Mouse (Mus musculus) lung, postnatal 14 days (tissue): ENCODE measurements around the gene Socs1.
A peak's percentile ranks its signal among the peaks of the same experiment; 100 is the strongest.

Experiments
- DNase-seq: peaks from one replicate; pipeline ENCODE4 v3.0.0; 2021

The Socs1 gene

DNA sequence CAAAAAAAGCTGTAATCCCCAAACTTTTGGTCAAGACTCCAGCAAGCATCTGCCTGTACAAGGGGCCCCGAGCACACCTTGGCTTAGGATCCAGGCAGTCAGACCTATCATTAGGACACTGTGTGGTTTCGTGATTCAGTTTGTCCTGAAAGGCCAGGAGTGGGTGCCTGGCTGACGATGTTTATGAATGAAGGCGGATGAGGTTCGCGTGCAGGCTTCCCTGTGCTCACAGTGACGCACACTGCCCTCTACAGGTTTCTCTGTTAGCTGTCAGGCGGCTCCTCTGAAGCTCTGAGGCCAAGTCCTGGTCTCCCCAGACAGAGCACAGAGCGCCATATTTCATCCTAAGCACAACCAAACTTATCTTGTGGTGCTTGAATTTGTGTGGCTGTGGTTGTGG lies 952 bp upstream of the Socs1 start:
- peak; percentile 86 for DNase-seq

DNA sequence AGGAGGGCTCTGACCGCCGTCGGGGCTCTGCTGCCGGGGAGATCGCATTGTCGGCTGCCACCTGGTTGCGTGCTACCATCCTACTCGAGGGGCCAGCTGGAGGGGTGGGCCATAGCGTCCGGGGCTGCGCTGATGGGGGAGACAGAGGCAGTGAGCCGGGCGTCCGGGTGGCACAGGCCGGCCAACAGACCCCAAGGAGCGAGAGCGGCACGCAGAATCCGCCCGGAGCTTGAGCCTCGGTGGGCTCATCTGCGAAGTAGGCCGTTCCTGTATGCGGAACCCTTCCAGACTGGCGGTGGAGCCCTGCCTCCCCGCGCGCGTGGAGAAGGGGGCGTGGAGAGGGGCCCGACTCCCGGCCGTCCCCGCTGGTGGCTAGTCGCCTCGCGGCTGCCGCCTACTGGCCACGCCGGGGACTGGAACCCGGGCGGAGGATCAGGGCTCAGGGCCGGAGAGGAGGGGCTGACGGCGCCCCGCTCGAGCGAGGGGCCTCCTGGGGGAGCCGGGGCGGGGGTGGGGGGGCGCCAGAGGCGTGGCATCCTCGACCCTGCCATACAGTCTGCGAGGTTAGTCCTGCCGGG lies 454 bp downstream of the Socs1 start:
- peak; percentile 94 for DNase-seq

- DNase-seq: peak; percentile 46
Observed at GRCm38 (mm10) chr16:10783883-10784792, 1.2 kb downstream of the Socs1 start.

GRCm38 (mm10) chr16:10783451-10783850 lies 1.9 kb downstream of the Socs1 start:
- no peak for DNase-seq

DNA sequence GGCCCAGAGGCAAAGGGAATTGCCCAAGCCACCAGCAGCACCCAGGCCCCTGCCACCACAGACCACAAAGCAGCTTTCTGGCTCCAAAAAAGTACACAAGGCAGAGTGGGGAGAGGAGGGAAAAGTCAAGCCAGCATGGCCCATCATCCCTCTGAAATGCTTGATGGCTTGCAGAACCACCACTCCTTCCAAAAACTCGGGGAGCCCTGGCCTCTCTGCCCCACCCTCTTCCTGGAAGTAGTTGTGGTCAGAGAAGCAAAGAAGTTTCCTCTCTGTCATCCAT lies 2.2 kb downstream of the Socs1 start:
- no peak for DNase-seq

- DNase-seq: no peak
Observed at GRCm38 (mm10) chr16:10782377-10783151, 2.8 kb downstream of the Socs1 start.

DNA sequence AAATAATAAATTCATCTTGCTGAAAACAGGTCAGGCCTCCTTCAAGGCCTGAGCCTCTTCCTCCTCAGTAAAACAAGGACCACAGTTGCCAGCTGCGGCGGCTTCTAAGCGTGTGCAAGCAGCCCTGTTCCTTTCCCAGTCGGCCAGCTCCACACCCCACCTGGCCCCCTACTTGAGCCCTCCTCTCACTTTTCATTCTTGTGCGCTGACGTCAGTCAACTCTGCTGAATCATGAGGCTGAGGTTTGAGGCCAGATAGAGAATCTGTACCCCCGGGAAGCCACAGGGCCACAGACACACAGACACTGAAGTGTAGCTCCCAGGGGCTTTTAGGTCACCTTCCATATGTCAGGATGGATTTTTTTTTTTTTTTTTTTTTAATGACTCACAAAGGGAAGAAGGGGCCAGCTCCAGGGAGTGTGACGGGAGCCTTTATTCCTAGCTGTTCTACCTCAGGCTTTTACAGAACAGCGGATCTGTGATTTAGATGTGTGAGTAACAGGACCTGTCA lies 3.4 kb downstream of the Socs1 start:
- DNase-seq: no peak

GRCm38 (mm10) chr16:10780631-10781120 lies 4.7 kb downstream of the Socs1 start:
- DNase-seq: no peak

- no peak for DNase-seq
Observed at GRCm38 (mm10) chr16:10777579-10778160, 7.7 kb downstream of the Socs1 start.

GRCm38 (mm10) chr16:10776322-10776721 lies 9.0 kb downstream of the Socs1 start:
- DNase-seq: no peak

DNA sequence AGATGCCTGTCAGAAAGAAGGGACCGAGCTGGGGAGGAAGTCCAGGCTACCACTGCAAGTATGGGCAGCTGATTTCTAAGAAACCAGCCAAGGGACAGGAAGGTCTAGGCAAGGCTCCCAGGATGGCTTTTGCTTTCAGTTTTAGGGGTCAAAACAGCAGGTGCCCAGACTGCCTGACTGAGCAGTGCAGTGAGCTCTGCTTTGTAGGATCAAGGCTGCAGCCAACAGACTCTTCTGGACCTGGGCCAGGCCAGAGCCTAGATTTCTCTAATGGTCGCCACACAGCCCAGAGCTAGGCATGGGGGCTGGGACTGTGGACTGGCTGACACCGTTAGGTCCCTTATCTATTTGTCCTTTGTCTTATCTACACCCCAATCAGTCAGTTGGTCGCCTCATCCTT lies 10.6 kb downstream of the Socs1 start:
- DNase-seq: no peak

DNA sequence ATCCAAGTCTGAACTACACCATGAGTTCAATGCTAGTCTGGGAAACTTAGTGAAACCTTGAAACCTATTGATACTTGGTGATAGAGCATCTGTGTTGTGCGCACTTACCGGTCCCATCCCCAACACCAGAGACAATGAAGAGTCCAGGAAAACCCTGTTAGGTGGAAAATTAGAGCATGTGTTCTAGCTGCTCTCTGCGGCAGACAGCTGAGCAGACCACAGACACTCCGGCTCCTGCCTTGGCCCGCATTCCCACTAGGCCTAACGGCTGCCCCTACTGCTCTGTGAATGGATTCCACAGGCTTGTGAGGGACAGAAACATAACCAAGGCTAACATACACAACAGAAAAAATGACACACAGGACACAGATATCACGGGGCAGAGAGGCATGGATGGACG lies 11.8 kb downstream of the Socs1 start:
- DNase-seq: no peak

DNA sequence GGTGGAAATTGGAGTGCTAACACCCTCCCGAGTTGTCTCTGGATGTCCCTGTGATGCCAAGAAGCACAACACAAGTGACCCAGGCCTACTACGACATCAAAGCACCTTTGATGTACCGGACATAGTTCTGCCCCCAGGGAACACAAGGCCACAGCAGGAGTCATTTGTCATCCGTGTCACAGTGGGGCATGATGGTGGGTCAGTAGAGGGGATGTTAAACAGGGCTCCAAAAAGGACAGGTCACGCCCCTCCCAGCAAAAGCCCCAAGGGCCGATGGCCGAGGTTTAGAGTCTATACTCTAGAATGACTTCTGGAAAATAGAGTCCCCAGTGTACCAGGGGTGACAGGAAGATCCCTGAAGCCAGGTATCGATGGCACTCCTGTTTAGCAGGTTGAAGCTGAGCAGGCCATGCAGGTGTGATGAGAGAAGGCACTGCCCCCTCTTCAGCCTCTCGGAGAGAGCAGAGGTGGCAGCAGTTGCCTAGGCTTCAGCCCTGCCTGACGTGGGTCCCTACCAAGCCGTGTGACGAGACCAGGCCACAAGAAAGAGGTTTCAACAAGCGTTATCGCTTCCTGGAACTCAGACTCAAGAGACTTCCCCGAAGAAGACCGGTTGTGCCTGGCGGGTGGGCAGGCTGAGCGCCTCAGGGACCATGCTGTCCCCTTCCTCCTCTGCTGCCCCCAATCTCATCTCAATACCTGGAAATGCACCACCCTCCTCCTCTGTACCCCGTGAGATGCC lies 13.4 kb downstream of the Socs1 start:
- no peak for DNase-seq

DNA sequence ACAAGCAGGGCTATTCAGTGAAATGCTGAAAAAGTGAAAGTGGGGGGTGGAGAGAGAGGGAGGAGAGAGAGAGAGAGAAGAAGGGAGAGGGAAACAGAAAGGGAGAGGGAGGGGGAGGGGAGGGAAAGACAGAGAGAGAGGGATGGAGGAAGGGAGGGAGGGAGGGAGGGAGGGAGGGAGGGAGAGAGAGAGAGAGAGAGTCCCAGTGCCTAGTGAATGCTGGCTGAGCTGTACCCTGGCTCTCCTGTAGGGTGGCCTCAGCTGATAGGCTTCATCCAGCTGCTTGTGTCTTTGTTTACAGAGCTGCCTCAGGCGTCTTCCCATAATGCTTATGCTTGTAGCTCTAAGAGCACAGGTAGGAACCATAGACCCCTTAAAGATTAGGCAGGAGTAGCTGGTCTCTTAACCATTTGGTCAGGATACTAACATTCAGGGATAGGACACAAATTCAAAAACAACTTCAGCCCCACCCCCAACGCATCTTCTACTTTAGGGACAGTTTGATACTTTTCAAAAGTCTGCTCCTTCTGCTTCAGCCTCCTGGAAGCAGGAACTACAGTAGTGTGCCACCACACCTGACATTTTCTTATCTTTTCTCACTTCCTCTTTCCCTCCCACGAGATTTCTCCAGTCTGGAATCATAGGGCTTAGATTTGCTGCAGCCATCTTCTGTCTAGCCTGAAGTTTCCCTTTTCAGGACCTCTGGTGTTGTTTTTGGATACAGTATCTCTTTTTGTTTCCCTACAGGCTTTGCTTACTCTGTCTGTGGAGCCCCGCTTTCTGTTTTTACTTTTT lies 14.6 kb downstream of the Socs1 start:
- no peak for DNase-seq

- no peak for DNase-seq
Observed at GRCm38 (mm10) chr16:10769661-10770060, 15.7 kb downstream of the Socs1 start.

DNA sequence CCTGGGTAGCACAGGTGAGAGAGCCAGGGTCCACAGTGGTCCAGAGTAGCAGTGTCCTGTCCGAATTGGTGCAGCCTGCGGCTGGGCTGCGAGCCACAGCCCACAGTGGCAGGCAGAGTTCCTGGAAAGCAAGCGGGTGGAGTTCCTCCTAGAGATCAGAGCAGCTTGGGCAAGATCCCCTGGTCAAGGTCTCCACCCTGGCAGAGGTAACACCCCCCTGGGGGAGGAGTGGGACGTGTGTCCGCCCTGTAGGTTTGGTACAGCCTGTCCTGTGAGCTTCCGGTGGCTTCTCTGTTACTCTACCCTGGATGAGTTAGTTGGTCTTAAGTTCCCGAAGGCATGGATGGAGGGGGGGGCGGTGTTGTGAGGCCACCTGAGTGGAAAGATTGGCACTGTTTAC lies 16.5 kb downstream of the Socs1 start:
- no peak for DNase-seq

GRCm38 (mm10) chr16:10767158-10767557 lies 18.2 kb downstream of the Socs1 start:
- DNase-seq: peak; percentile 90

DNA sequence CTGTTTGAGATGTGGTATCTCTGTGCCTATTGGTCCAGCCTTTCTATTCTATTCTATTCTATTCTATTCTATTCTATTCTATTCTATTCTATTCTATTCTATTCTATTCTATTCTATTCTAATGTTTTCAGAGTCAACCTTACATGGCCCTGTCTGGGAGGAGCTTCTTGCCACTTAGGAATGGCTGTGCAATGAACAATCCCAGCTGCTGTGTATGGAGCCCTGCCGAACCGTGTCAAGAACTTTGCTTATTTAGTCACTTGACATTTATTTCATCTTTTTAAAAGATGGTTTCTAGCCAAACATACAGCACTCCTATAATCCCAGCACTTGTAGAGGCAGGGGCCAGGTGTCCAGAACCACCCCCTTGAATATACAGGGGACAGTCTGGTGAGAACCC lies 21.0 kb downstream of the Socs1 start:
- DNase-seq: peak; percentile 58

DNA sequence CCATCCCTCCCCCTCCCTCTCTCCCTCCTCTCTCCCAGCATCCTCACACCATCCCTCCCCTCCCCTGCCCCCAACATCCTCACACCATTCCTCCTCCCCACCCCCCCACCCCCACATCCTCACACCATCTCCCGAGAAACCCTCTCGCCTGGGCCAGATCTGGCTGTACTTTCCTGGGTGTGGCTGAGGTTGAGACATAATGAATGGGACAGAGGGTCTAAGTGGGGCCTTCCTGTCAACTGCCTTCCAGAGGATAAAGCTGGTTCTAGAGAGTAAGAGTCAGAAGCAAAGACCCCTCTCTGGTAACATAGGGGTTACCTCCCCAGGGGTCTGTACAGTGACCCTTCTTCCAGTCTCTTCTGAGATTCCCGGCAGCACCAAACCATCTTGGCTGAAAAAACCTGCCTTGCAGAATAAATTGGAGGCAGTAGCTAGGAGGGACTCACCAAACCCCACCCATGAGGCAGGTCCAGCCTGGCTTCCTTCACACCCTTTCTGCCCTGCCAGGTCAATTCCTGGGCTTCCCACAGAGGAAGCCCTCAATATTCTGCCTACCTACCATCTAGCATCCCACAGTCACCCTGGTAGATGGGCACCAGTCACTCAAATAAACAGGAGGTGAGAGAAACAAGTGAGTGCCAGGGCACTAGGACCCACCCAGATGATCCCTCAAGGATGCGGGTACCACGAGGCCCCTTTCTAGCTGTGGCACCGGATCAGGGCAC lies 21.6 kb downstream of the Socs1 start:
- no peak for DNase-seq

DNA sequence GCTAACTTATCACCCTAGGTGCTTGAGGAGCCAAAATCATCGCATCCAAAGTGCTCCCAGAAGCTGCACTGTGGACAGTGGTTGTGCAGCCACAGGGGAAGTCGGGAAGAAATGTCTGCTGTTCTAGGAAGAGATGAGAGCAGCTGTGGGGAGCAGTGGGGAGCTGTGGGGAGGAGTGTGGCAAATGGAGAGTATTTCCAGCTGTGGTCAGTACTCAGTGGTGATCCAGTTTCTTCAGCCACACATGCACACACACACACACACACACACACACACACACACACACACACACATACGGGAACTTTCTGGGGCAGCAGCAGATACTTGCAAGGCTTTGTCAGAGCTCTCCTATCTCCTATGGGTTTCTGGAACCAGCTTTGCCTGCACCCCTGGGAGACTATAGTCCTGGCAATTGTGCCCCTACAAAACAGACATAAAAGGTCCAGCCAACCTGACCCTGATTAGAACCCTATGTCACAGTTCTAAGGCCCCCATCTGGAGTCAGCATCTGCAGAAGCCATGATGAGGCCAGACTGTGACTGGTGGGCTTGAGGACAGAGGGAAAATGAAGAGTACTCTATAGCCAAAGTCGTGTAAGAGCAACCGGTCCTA lies 22.7 kb downstream of the Socs1 start:
- no peak for DNase-seq
